Mouse (Mus musculus): ENCODE measurements at regions not wholly inside any gene's neighbourhood (a gene's known extent, or its start where the extent isn't known, plus 50 kb on each side); places are given as distances from the start of the nearest gene placed in this dataset.

DNA sequence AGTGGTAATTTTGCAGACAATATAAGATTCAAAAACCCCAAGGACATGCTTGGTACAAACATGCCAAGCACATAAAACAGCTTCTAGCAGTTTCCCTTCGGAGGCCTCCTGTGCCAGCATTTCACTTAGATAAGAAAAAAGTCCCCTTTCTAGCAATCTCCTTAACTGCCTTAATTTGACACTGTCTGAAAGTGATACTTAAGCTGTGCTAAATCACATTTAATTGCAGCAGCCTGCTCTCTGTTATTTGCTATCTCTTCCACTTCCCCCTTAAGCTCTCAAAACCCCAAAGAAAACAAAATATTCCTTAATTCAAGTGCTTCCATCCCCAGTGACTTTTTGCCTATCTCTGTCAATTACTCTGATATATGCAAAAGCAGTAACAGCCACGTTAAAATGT is 86.9 kb upstream of the Prokr2 start:
- Histone ChIP-seq H3K4me1 (peaks cover 6% of the 10 kb centered on the region; the same call in 1 of the 2 replicates), H3K4me2 (no peak overlapping the region), H3K9me3 (replicated peaks) (no peaks in the 10 kb centered on the region), H3K9ac (replicated peaks) (no peak overlapping the region), H3K4me3 (replicated peaks) (no peak overlapping the region), H3K27ac (replicated peaks) (no peak overlapping the region), H3K36me3 (no peaks in the 10 kb centered on the region), H3K27me3 (replicated peaks) (no peaks in the 10 kb centered on the region)
- no peak for ATAC-seq (ENCODE audit: low FRiP score)
- 27% methylated on average over 2 of the region's 2 CpGs for WGBS

DNA sequence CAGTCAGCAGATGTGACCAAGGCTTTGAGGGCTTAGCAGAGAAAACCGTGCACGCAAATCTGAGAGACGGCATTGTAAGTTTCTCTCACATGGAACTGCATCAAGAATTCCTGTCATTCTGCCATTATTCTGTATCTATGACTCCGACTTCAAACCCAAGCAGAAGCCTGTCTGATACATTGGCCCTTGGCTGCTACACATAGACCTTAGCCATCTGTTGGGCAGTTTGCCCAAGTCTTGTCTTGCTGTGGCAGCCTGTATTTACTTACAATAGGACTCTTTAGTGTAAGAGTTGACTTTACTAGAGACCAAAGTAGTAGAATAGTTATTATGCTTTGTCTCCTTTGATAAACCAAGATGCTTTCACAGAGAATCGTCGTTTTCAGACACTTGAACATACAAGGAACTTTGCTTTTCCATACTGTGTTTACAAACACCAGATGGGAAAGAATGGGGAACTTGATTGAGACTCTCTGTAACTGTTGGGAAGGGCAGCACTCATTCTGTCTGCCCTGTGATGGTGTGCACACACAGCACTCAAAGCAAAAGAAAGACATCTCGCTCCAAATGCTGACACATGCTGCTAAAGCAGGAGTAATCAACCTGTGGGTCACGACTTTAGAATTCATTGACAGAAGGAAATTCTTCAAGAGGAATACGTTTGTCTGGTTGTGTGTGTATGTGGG is 83.9 kb upstream of the Prokr2 start:
- ATAC-seq (ENCODE audit: low FRiP score): no peak

DNA sequence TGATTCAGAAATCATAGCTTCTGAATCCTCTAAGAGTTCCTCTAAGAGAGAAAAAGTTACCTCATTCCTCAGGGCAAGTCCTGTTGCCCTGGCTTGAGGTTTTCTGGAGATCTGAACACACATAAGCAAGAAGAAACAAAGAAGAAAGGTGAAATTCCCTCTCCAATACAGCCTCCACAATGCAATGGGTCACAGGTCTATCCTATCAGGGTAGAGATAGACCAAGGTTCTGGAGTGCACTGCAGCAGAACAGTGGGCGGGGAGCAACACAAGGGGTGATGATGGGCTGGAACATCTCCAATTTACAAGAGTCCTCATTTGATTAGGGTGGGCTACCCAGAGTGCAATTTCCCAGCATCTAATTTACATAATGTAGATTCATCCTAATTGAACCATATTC is 69.8 kb upstream of the Prokr2 start:
- Histone ChIP-seq H3K36me3 (no peaks in the 10 kb centered on the region), H3K4me1 (no peaks in the 10 kb centered on the region), H3K27ac (replicated peaks) (no peak overlapping the region), H3K9me3 (replicated peaks) (no peaks in the 10 kb centered on the region), H3K9ac (replicated peaks) (no peak overlapping the region), H3K27me3 (replicated peaks) (no peaks in the 10 kb centered on the region), H3K4me2 (no peak overlapping the region), H3K4me3 (replicated peaks) (no peak overlapping the region)
- 95% methylated on average over 1 of the region's 1 CpGs for WGBS
- no peak for ATAC-seq (ENCODE audit: low FRiP score)

More for the DNA sequence above, 83.9 kb upstream of the Prokr2 start:
- Histone ChIP-seq H3K4me2 (no peak overlapping the region), H3K27ac (replicated peaks) (no peak overlapping the region), H3K9ac (replicated peaks) (no peak overlapping the region), H3K36me3 (no peaks in the 10 kb centered on the region), H3K4me1 (peaks cover 6% of the 10 kb centered on the region; the same call in 1 of the 2 replicates), H3K27me3 (replicated peaks) (no peaks in the 10 kb centered on the region), H3K9me3 (replicated peaks) (no peaks in the 10 kb centered on the region), H3K4me3 (replicated peaks) (no peak overlapping the region)
- WGBS: 78% methylated on average over 9 of the region's 9 CpGs

DNA sequence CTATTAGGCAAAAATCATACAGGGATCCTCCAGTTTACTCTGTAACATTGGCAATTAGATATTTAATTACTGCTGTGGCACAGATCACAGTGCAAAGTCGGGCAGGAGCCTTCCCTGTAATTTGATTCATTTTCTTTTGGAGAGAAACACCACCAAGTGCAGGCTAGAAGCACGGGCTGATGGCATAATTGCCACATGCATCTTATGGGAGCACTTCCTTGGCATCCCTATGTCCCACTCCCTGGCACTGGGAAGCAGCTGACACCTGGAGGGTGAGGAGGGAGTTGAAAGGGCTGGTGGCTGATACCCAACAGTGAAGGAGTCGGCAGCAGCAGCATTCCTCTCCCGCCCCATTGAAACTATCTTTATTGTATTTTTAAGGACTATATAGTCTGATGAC is 64.1 kb upstream of the Prokr2 start:
- H3K36me3 ChIP-seq: no peaks in the 10 kb centered on the region

DNA sequence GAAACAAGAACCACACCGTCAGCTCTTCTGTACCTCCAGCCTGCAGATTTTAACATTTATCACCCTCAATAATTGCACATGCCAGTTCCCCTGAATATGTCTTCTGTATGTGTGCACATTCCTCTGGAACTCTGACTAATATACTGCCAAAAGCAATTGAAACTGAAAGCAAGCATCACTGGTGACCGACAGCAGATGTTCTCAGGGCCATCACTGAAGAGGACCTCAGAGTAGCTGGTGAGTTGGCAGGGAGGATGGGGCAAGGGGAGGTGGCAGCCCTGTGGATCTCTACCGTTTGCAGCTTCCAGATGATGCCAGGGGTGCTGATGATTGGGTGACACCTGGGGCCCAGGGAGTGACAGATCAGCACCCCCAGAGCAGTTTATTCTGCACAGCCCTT is 62.6 kb upstream of the Prokr2 start:
- Histone ChIP-seq H3K9me3 (replicated peaks) (no peaks in the 10 kb centered on the region), H3K27ac (replicated peaks) (no peak overlapping the region)
- ATAC-seq (ENCODE audit: low FRiP score): no peak

More for the DNA sequence above, 64.1 kb upstream of the Prokr2 start:
- Histone ChIP-seq H3K27me3 (replicated peaks) (no peaks in the 10 kb centered on the region), H3K9ac (replicated peaks) (no peak overlapping the region), H3K9me3 (replicated peaks) (no peaks in the 10 kb centered on the region), H3K4me3 (replicated peaks) (no peak overlapping the region), H3K4me2 (no peak overlapping the region), H3K4me1 (peaks cover 12% of the 10 kb centered on the region), H3K27ac (replicated peaks) (no peak overlapping the region)
- WGBS: 60% methylated on average over 4 of the region's 4 CpGs
- no peak for ATAC-seq (ENCODE audit: low FRiP score)

DNA sequence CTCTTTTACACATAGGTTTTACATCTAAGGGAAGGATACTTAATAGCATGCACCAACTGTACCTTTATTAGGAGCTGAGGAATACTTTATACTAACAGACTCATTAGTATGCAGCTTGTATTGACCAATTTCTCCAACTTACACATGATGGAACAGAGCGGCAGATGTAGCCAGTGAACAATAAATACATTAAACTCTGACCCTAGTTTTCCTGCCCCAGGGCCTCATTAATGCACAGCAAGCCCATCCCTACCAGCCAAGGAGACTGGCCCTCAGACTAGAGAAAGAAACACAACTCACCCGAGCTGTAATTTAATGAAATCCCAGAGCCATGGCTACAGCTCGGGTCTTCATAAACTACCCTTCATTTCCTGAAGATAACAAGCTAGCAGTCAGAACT is 60.8 kb upstream of the Prokr2 start:
- no peaks in the 10 kb centered on the region for H3K27me3 ChIP-seq (replicated peaks)
- no peaks in the 10 kb centered on the region for H3K9me3 ChIP-seq (replicated peaks)
- no peaks in the 10 kb centered on the region for H3K36me3 ChIP-seq
- ATAC-seq (ENCODE audit: low FRiP score): peak; percentile 28; the same call in 1 of the 2 replicates
- no peak overlapping the region for H3K4me2 ChIP-seq
- WGBS: 22% methylated on average over 3 of the region's 3 CpGs
- H3K4me1 ChIP-seq: peaks cover 13% of the 10 kb centered on the region
- no peak overlapping the region for H3K27ac ChIP-seq (replicated peaks)
- H3K4me3 ChIP-seq (replicated peaks): no peak overlapping the region
- no peak overlapping the region for H3K9ac ChIP-seq (replicated peaks)

More for the DNA sequence above, 62.6 kb upstream of the Prokr2 start:
- H3K9ac ChIP-seq (replicated peaks): no peak overlapping the region
- peaks cover 13% of the 10 kb centered on the region for H3K4me1 ChIP-seq
- 63% methylated on average over 3 of the region's 3 CpGs for WGBS
- no peak overlapping the region for H3K4me3 ChIP-seq (replicated peaks)
- no peak overlapping the region for H3K4me2 ChIP-seq
- no peaks in the 10 kb centered on the region for H3K27me3 ChIP-seq (replicated peaks)
- no peaks in the 10 kb centered on the region for H3K36me3 ChIP-seq

DNA sequence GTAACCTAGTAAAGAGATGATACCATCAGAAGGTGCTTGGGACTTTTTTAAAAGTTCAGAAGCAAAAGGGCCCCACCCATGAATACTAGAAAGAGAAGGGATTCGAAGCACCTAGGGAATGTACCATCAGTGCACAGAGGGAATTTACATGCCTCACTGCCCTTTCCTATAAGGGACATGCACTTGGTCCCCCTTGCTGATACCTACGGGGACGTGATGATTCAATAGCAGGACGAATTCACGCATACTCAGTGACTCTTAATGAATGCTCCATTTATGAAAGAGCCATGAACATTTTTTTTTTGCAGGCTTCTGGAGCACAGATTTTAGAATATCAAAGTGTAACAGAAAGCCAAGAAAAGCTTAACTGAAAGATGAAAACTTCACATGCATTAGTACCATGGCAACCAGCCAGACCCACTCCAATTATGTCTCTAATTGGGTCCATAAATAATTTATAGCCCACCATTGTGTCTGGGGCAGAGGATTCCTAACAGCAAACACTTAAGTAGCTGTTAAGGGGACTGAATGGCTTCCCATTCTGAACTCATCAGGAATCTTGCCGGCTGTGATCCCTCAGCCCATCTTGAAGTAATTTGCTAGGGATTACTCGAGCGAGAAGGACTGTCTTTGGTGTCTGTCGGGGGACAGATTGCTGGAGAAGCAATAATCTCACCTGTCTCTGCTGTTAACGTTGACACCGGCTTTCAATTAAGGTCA is 59.4 kb upstream of the Prokr2 start:
- no peak overlapping the region for H3K9ac ChIP-seq (replicated peaks)
- 15% methylated on average over 11 of the region's 11 CpGs for WGBS
- H3K36me3 ChIP-seq: no peaks in the 10 kb centered on the region
- no peak overlapping the region for H3K4me2 ChIP-seq
- H3K4me1 ChIP-seq: peaks cover 13% of the 10 kb centered on the region
- H3K9me3 ChIP-seq (replicated peaks): no peaks in the 10 kb centered on the region
- no peak overlapping the region for H3K4me3 ChIP-seq (replicated peaks)
- no peak overlapping the region; the same call in 1 of the 2 replicates for H3K27ac ChIP-seq (replicated peaks)
- 0 out of 2 replicates have a peak, but pooled peaks have one; percentile 17 for ATAC-seq (ENCODE audit: low FRiP score)
- no peaks in the 10 kb centered on the region for H3K27me3 ChIP-seq (replicated peaks)
